Mouse (Mus musculus): ENCODE measurements around the gene Ppp1r12c. TPM values are rescaled to one million over a fixed set of nuclear protein-coding genes. Genes with fewer than 3 reads are reported as not detected.

The Ppp1r12c gene
- polyA plus RNA-seq, 3 experiments from 2014 or later = 19.1 to 23.9 (median 19.4) TPM

Other genes starting within 250 kb of the Ppp1r12c start
- gene Ncr1, start 164.0 kb downstream of the Ppp1r12c start, polyA plus RNA-seq (2017; shearing (Covaris generic)) = under 1 TPM in 1 of 3 experiments, not detected in 2; 0.33 TPM
- not detected for gene Gp6, start 103.9 kb downstream of the Ppp1r12c start, polyA plus RNA-seq (2017; shearing (Covaris generic))
- 10 to 100 TPM in 2 of 3 experiments, 1 to 10 TPM in 1; 6.2 to 24.7 (median 17.4) TPM for gene Rdh13, start 56.0 kb downstream of the Ppp1r12c start, polyA plus RNA-seq (2017; shearing (Covaris generic))
- gene Eps8l1, start 41.0 kb downstream of the Ppp1r12c start, polyA plus RNA-seq (2017; shearing (Covaris generic)) = 10 to 100 TPM in 2 of 3 experiments, 1 to 10 TPM in 1; 3.8 to 22.3 (median 12.5) TPM
- 1 to 10 TPM; 6.4 to 8.0 (median 6.9) TPM for gene Tnnt1, start 14.7 kb upstream of the Ppp1r12c start, polyA plus RNA-seq (2017; shearing (Covaris generic))
- gene Tnni3, start 22.5 kb upstream of the Ppp1r12c start, polyA plus RNA-seq (2017; shearing (Covaris generic)) = 1 to 10 TPM in 2 of 3 experiments, under 1 TPM in 1; 0.48 to 3.4 (median 1.4) TPM
- 1 to 10 TPM; 1.3 to 2.1 (median 1.3) TPM for gene Dnaaf3, start 30.8 kb upstream of the Ppp1r12c start, polyA plus RNA-seq (2017; shearing (Covaris generic))
- gene Syt5, start 45.9 kb upstream of the Ppp1r12c start, polyA plus RNA-seq (2017; shearing (Covaris generic)) = under 1 TPM in 1 of 3 experiments, not detected in 2; 0.83 TPM
- not detected for gene Ptprh, start 102.4 kb upstream of the Ppp1r12c start, polyA plus RNA-seq (2017; shearing (Covaris generic))
- gene Tmem86b, start 129.7 kb upstream of the Ppp1r12c start, polyA plus RNA-seq (2017; shearing (Covaris generic)) = 1 to 10 TPM; 3.1 to 4.1 (median 4.0) TPM
- gene Ppp6r1, start 157.3 kb upstream of the Ppp1r12c start, polyA plus RNA-seq (2017; shearing (Covaris generic)) = 10 to 100 TPM in 1 of 3 experiments, 1 to 10 TPM in 2; 7.7 to 13.6 (median 9.7) TPM
- 10 to 100 TPM; 41.5 to 52.0 (median 46.5) TPM for gene Hspbp1, start 183.4 kb upstream of the Ppp1r12c start, polyA plus RNA-seq (2017; shearing (Covaris generic))
- under 1 TPM in 1 of 3 experiments, not detected in 2; 0.62 TPM for gene Brsk1, start 188.9 kb upstream of the Ppp1r12c start, polyA plus RNA-seq (2017; shearing (Covaris generic))
- gene Tmem150b, start 223.6 kb upstream of the Ppp1r12c start, polyA plus RNA-seq (2017; shearing (Covaris generic)) = not detected
- gene Kmt5c, start 238.4 kb upstream of the Ppp1r12c start, polyA plus RNA-seq (2017; shearing (Covaris generic)) = 10 to 100 TPM; 22.6 to 25.7 (median 24.9) TPM